Mouse (Mus musculus): ENCODE results near the gene 5330417C22Rik.

- TF ChIP-seq POLR2A (IDR thresholded peaks at IDR 0.05; ENCODE audit: borderline replicate concordance, control insufficient read depth, low read depth, low read length): no peak
- no peak for TF ChIP-seq CTCF (IDR thresholded peaks at IDR 0.05; ENCODE audit: control insufficient read depth, insufficient read depth, low read length)
Measured at GRCm38 (mm10) chr3:108410359-108410714, 126.0 kb downstream of the 5330417C22Rik start.

Data from bone marrow, adult 2 months (tissue).